Mouse (Mus musculus) intestine, embryonic 15.5 days (tissue): Measurements from ENCODE around the gene Gm42878. TPM values are rescaled to one million over a fixed set of nuclear protein-coding genes. Genes with fewer than 3 reads are reported as not detected.
"Not testable (repeated sequence)": the region's sequence is repeated elsewhere in the genome, so short reads cannot be mapped to it uniquely, and the experiment has no call there.

Experiments
- ATAC-seq: fragments of 200-750 bp; cut with Nextera tagmentation; 2 replicates; pipeline ENCODE4 v1.8.0; 2017; ENCODE audit warnings: moderate TSS enrichment, moderate library complexity
- H3K27ac ChIP-seq: fragments of 300-500 bp; sonication (generic); 2 replicates; pipeline ENCODE4 v1.5.1; 2015; ENCODE audit warnings: mild to moderate bottlenecking, inconsistent platforms
- H3K27me3 ChIP-seq: fragments of 300-500 bp; sonication (generic); replicated peaks from 2 replicates; pipeline ENCODE4 v1.6.1; 2015; ENCODE audit warnings: inconsistent platforms
- H3K36me3 ChIP-seq: fragments of 300-500 bp; sonication (generic); 2 replicates; pipeline ENCODE4 v1.6.1; 2015; ENCODE audit warnings: inconsistent platforms
- H3K4me1 ChIP-seq: fragments of 300-500 bp; sonication (generic); replicated peaks from 2 replicates; pipeline ENCODE4 v1.6.1; 2015; ENCODE audit warnings: inconsistent platforms
- H3K4me2 ChIP-seq: fragments of 300-500 bp; sonication (generic); replicated peaks from 2 replicates; pipeline ENCODE4 v1.6.1; 2015; ENCODE audit warnings: mild to moderate bottlenecking, inconsistent platforms
- H3K4me3 ChIP-seq: fragments of 300-500 bp; sonication (generic); replicated peaks from 2 replicates; pipeline ENCODE4 v1.5.1; 2015; ENCODE audit warnings: inconsistent platforms
- H3K9ac ChIP-seq: fragments of 300-500 bp; sonication (generic); 2 replicates; pipeline ENCODE4 v1.6.1; 2015; ENCODE audit warnings: inconsistent platforms
- H3K9me3 ChIP-seq: fragments of 300-500 bp; sonication (generic); 2 replicates; pipeline ENCODE4 v1.6.1; 2016; ENCODE audit warnings: inconsistent platforms
- WGBS: fragments of 180-500 bp; shearing (Covaris S2); methylation state at CpG from one replicate; pipeline ENCODE4 v1.1.7; 2015; 5-methylcytosine and 5-hydroxymethylcytosine counted together
- polyA plus RNA-seq: library from polyadenylated mRNA; unstranded; fragments of >200 nt; fragmentation: Nextera tagmentation; extraction: Ambion mirVana; gene quantifications from 2 replicates; pipeline ENCODE4 v1.2.1, GENCODE M21; 2015

Gene Gm42878
- polyA plus RNA-seq, 1 experiment from 2014 or later = not detected

- 89% methylated on average over 9 of the region's 17 CpGs for WGBS
- not testable (repeated sequence) for H3K4me3 ChIP-seq, H3K9me3 ChIP-seq, H3K4me2 ChIP-seq, H3K4me1 ChIP-seq, H3K27ac ChIP-seq, ATAC-seq, H3K27me3 ChIP-seq, H3K9ac ChIP-seq
- peaks cover 18% of the 10 kb centered on the region for H3K36me3 ChIP-seq
Measured at GRCm38 (mm10) chr5:121519758-121520157, 25.5 kb downstream of the Gm42878 start.

DNA sequence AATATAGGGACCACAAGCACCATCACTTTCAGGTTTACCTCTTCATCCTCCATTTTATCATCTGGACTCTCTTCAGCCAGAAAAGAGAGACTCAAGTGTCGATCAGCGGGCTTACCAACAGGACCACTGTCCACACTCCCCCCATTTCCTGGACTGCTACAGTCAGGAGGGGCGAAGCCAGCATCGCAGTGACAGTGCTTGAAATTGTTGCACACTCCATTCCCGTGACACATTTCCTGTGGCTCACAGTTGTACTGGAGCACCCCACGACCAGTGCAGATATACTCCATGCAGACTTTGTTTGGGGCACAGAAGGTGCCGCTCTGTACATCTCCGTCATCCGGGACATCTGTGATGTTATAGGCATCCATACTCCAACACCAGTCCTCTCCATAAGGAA is 26.3 kb downstream of the Gm42878 start:
- Histone ChIP-seq H3K9ac (no peak overlapping the region), H3K4me3 (no peak overlapping the region), H3K27me3 (no peaks in the 10 kb centered on the region), H3K9me3 (no peaks in the 10 kb centered on the region), H3K4me2 (no peak overlapping the region), H3K27ac (no peak overlapping the region), H3K4me1 (no peaks in the 10 kb centered on the region), H3K36me3 (0 out of 2 replicates have a peak, but pooled peaks cover 12% of the 10 kb centered on the region)
- ATAC-seq = no peak
- WGBS = 91% methylated on average over 9 of the region's 9 CpGs

DNA sequence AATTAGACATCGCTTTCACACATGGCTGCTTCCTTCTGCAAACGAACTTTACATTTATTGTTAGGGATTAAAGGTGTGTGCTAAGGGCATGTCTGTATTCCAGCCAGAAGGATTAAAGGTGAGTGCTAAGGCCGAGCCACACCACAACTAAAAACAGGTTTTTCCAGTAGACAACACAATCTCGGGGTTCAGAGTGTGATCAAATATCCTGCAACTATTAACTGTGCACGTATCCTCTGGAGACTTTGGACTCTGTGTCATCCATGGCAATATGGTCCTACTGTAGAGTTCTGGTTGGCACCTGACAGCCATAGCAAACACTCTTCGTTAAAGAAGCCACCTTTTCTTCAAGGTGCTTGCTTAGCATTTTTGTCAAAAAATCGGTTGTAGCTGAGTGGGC is 35.3 kb downstream of the Gm42878 start:
- H3K4me2 ChIP-seq = no peak overlapping the region
- no peaks in the 10 kb centered on the region for H3K27me3 ChIP-seq
- 67% methylated on average over 7 of the region's 7 CpGs for WGBS
- H3K4me3 ChIP-seq = no peak overlapping the region
- no peak overlapping the region for H3K9ac ChIP-seq
- no peaks in the 10 kb centered on the region for H3K4me1 ChIP-seq
- H3K27ac ChIP-seq = peak overlapping the region; percentile 17; the same call in 1 of the 2 replicates
- H3K36me3 ChIP-seq = no peaks in the 10 kb centered on the region
- ATAC-seq = peak; percentile 82
- H3K9me3 ChIP-seq = no peaks in the 10 kb centered on the region

DNA sequence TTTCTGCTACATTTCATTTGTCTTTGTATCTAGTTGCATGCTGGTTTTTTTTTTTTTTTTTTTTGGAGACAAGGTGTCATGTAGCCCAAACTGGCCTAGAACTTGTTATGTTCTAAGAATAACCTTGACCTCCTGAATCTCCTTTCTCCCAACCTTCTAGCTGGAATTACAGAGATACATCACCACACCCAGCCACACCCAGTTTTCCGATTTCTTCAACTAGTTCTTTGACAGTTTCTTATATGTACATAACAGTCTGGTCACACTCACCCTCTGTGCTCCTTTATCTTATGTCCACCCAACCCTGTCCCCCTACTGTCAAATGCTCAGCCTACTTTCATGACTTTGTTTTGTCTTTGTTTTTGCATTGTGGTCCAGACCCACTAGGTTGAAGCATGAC is 38.4 kb downstream of the Gm42878 start:
- WGBS = 85% methylated on average over 1 of the region's 1 CpGs
- H3K4me3 ChIP-seq = no peak overlapping the region
- H3K4me1 ChIP-seq = no peaks in the 10 kb centered on the region
- no peak for ATAC-seq
- no peak overlapping the region for H3K27ac ChIP-seq
- no peaks in the 10 kb centered on the region for H3K27me3 ChIP-seq
- H3K9me3 ChIP-seq = no peaks in the 10 kb centered on the region
- H3K4me2 ChIP-seq = no peak overlapping the region
- no peak overlapping the region for H3K9ac ChIP-seq
- H3K36me3 ChIP-seq = no peaks in the 10 kb centered on the region

DNA sequence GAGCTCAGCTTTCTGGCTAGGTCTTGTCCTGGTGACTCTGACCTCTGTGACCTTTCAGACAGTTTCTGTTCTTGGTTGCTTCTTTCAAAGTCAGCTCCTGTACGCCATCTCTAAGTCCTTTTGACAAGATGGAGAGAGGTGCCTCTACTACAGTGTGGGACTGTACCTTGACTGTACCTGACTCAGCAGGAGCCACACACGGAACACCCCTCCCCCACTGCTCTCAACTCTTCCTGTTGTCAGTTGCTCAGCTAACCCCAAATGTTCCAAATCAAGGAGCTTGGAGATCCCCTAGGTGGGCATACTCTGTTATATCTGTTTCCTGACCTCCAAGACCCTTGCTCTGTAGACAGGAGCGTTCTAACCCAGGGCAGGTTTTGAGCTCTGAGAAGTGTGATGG is 42.1 kb downstream of the Gm42878 start, which contains the start of gene Adam1b:
Gene Adam1b, minus strand, starts transcription at position 205 of the 400 bp plus-strand sequence.
- H3K4me2 ChIP-seq = no peak within 1 kb of the TSS
- H3K36me3 ChIP-seq = no peaks in the 10 kb centered on the region
- no peaks in the 10 kb centered on the region for H3K9me3 ChIP-seq
- H3K9ac ChIP-seq = no peak within 1 kb of the TSS
- H3K4me3 ChIP-seq = no peak within 1 kb of the TSS
- 75% methylated on average over 3 of the region's 3 CpGs for WGBS
- H3K4me1 ChIP-seq = no peaks in the 10 kb centered on the region
- H3K27me3 ChIP-seq = no peaks in the 10 kb centered on the region
- no peak within 1 kb of the TSS for H3K27ac ChIP-seq
- no peak for ATAC-seq

DNA sequence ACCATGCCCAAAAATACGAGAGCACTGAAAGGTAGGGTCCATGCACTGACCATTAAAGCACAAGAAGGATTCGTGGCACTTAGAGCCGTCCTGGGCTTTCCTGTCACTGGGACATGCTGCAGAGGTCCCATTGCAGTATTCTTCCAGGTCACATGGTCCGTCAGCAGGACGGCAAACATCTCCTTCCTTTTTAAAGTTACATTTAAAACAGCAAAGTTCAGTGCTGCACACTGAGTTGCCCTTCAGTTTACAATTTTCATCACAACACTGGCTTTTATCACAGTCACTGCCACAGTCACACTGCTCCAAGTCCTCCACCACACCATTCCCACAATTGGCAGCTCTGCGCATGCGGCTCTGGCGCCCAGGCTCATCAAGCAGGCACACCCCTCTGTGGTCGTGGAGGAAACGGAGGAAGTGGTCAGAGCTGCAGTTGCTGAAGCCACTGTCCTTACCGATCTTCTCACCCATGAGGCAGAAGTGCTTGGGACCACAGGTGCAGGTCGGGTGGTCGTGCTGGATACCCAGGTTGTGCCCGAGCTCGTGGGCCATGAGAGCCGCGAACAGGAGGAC is 43.8 kb downstream of the Gm42878 start:
- not testable (repeated sequence) for H3K36me3 ChIP-seq, H3K4me2 ChIP-seq, H3K27me3 ChIP-seq, H3K27ac ChIP-seq, H3K4me3 ChIP-seq, H3K9ac ChIP-seq, ATAC-seq, H3K4me1 ChIP-seq, H3K9me3 ChIP-seq
- WGBS = 60% methylated on average over 11 of the region's 17 CpGs

DNA sequence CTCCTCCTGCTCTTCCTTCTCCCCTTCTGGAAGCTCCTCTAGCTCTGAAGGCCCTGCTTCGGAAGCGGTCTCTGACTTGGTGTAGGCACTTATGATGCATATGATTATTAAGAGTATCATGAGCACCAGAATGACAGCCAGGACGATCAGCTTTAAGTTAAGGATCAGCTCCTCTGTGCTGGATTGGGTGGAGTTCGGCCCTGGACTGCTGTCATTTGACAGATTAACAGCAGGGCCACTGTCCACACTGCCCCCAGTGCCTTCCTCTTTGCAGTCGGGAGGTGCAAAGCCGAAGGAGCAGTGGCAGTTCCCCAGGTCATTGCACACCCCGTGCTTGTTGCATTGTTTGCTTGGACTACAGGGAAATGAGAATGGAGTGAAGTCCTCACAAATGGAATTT is 44.6 kb downstream of the Gm42878 start:
- H3K27ac ChIP-seq = no peak overlapping the region
- WGBS = 61% methylated on average over 7 of the region's 7 CpGs
- no peak overlapping the region for H3K4me2 ChIP-seq
- H3K36me3 ChIP-seq = no peaks in the 10 kb centered on the region
- no peaks in the 10 kb centered on the region for H3K4me1 ChIP-seq
- ATAC-seq = no peak
- H3K9me3 ChIP-seq = no peaks in the 10 kb centered on the region
- H3K4me3 ChIP-seq = no peak overlapping the region
- no peaks in the 10 kb centered on the region for H3K27me3 ChIP-seq
- no peak overlapping the region for H3K9ac ChIP-seq

DNA sequence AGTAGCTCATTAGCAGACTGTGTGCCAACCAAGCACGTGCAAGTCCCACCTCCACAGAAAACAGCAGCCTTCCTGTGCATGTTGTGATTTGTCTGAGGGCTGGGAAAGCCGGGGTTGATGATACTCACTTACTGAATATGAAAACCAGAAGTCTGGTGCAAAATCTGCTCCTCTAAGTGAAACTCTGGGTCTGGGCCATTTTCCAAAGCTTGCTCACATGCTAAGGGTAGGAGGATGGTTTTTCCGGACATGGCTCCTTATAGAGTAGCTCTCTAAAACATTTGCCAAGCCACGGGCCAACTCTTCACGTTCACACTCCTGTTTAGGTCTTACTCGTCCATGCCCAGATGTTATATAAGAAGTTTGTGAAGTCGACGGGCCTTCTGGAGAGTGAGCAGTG is 52.0 kb downstream of the Gm42878 start:
- ATAC-seq = no peak
- H3K4me2 ChIP-seq = no peak overlapping the region
- H3K9ac ChIP-seq = no peak overlapping the region
- H3K4me1 ChIP-seq = no peaks in the 10 kb centered on the region
- no peaks in the 10 kb centered on the region for H3K27me3 ChIP-seq
- H3K36me3 ChIP-seq = no peaks in the 10 kb centered on the region
- no peaks in the 10 kb centered on the region for H3K9me3 ChIP-seq
- H3K4me3 ChIP-seq = no peak overlapping the region
- WGBS = 76% methylated on average over 8 of the region's 8 CpGs
- no peak overlapping the region for H3K27ac ChIP-seq

DNA sequence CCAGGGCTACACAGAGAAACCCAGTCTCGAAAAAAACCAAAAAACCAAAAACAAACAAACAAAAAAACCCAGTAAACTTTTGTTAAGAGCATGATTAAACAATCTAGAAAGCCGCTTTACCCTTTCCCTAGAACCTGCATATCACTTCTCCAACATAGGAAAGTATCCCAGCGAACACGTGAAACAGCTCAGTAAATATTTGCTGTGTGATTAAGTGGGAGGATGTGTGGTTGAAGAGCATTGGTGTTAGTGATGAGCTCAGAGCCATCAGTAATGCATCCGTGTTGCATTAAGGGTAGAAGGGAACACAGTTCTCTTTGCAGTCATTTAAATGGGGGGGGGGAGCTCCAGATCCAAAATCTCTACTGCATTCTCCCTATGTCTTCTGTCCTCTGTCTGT is 60.5 kb downstream of the Gm42878 start:
- Histone ChIP-seq H3K27me3 (no peaks in the 10 kb centered on the region), H3K27ac (no peak overlapping the region), H3K4me2 (no peak overlapping the region), H3K9ac (no peak overlapping the region), H3K36me3 (no peaks in the 10 kb centered on the region), H3K9me3 (no peaks in the 10 kb centered on the region), H3K4me3 (no peak overlapping the region), H3K4me1 (no peaks in the 10 kb centered on the region)
- 53% methylated on average over 5 of the region's 5 CpGs for WGBS
- ATAC-seq = no peak

DNA sequence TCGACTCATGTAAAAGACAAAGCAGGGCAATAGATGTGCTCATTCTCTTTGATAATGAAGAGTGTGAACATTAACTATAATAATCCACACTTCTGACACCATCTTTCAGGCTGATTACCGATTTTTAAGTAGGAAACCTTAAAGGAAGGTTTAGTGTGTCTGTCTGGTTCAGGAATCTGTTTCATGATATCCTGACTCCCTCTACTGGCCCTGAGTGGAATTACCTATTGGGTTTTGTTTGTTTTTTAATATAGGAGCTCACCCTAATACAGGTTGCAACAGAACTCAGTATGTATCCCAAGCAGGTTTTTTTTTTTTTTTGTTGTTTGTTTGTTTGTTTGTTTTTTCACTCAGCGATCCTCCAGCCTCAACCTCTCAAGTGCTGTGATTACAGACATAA is 67.6 kb downstream of the Gm42878 start:
- Histone ChIP-seq H3K36me3 (no peaks in the 10 kb centered on the region), H3K4me1 (no peaks in the 10 kb centered on the region), H3K4me2 (no peak overlapping the region), H3K4me3 (no peak overlapping the region), H3K9ac (no peak overlapping the region), H3K9me3 (no peaks in the 10 kb centered on the region), H3K27me3 (no peaks in the 10 kb centered on the region), H3K27ac (no peak overlapping the region)
- 28% methylated on average over 3 of the region's 3 CpGs for WGBS
- 0 out of 2 replicates have a peak, but pooled peaks have one; percentile 2 for ATAC-seq

GRCm38 (mm10) chr5:121476040-121476439 is 69.2 kb downstream of the Gm42878 start:
- no peak overlapping the region for H3K9ac ChIP-seq
- H3K4me1 ChIP-seq = no peaks in the 10 kb centered on the region
- 0 out of 2 replicates have a peak overlapping the region, but pooled peaks have one; percentile 34 for H3K27ac ChIP-seq
- no peaks in the 10 kb centered on the region for H3K36me3 ChIP-seq
- H3K9me3 ChIP-seq = no peaks in the 10 kb centered on the region
- peak; percentile 75 for ATAC-seq
- WGBS = 47% methylated on average over 1 of the region's 1 CpGs
- no peak overlapping the region for H3K4me3 ChIP-seq
- no peak overlapping the region for H3K4me2 ChIP-seq
- H3K27me3 ChIP-seq = no peaks in the 10 kb centered on the region

DNA sequence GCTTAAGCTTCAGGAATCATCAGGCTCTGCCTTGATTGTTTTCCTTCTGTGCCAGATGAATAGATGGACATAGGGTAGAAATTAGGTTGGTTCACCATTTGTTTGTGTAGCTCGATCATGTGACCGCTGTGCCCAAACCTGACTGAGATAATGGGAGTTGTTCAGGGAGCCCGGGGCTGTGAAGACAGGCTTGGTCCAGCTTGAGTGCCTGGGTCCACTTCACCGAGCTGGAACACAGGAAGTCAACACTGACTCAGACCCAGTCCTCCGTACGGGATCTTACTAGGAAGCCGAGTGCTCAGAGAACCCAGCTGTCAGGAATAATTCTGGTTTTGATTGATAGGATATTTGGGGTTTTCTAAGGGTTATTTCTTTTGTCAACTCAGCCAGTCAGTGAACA is 70.7 kb downstream of the Gm42878 start:
- ATAC-seq = no peak
- no peaks in the 10 kb centered on the region for H3K27me3 ChIP-seq
- H3K4me3 ChIP-seq = no peak overlapping the region
- H3K36me3 ChIP-seq = no peaks in the 10 kb centered on the region
- 63% methylated on average over 7 of the region's 7 CpGs for WGBS
- H3K4me1 ChIP-seq = peaks cover 6% of the 10 kb centered on the region; the same call in 1 of the 2 replicates
- no peak overlapping the region for H3K9ac ChIP-seq
- no peak overlapping the region for H3K4me2 ChIP-seq
- no peaks in the 10 kb centered on the region for H3K9me3 ChIP-seq
- no peak overlapping the region for H3K27ac ChIP-seq

GRCm38 (mm10) chr5:121472411-121472810 is 72.9 kb downstream of the Gm42878 start:
- no peak overlapping the region for H3K9ac ChIP-seq
- WGBS = 84% methylated on average over 2 of the region's 2 CpGs
- H3K4me2 ChIP-seq = no peak overlapping the region
- no peaks in the 10 kb centered on the region for H3K9me3 ChIP-seq
- no peak for ATAC-seq
- H3K36me3 ChIP-seq = no peaks in the 10 kb centered on the region
- no peaks in the 10 kb centered on the region for H3K27me3 ChIP-seq
- no peak overlapping the region for H3K4me3 ChIP-seq
- peaks cover 6% of the 10 kb centered on the region; the same call in 1 of the 2 replicates for H3K4me1 ChIP-seq
- H3K27ac ChIP-seq = no peak overlapping the region
